Mouse (Mus musculus) cortical plate, adult 2 months (tissue): ENCODE results near the gene Nes. TPM values are rescaled to one million over a fixed set of nuclear protein-coding genes. Genes with fewer than 3 reads are reported as not detected.
A peak's percentile ranks its signal among the peaks of the same experiment; 100 is the strongest.

ENCODE experiments used
- H3K27ac ChIP-seq: fragments of 200-500 bp; 2 replicates; pipeline ENCODE4 v1.5.1; 2012; ENCODE audit warnings: low read length, control low read depth, inconsistent platforms; ENCODE audit not compliant: insufficient read depth
- H3K4me1 ChIP-seq: fragments of 200-500 bp; 2 replicates; pipeline ENCODE4 v1.6.1; 2011; ENCODE audit warnings: low read length; ENCODE audit not compliant: control insufficient read depth, insufficient read depth
- H3K4me3 ChIP-seq: fragments of 200-500 bp; 2 replicates; pipeline ENCODE4 v1.5.1; 2011; ENCODE audit warnings: mild to moderate bottlenecking, low read length, control low read depth; ENCODE audit not compliant: insufficient read depth
- CTCF ChIP-seq: fragments of 200-500 bp; IDR thresholded peaks from 2 replicates; pipeline ENCODE4 v1.5.1; 2011; ENCODE audit warnings: mild to moderate bottlenecking, control low read depth, low read length; ENCODE audit not compliant: insufficient read depth; ENCODE audit errors: extremely low read depth
- POLR2A ChIP-seq: fragments of 200-500 bp; IDR thresholded peaks from 2 replicates; pipeline ENCODE4 v1.6.1; 2011; ENCODE audit warnings: mild to moderate bottlenecking, low read length, control low read depth; ENCODE audit not compliant: insufficient read depth; ENCODE audit errors: extremely low read depth
- polyA plus RNA-seq: library from polyadenylated mRNA; depleted of rRNA; stranded (reverse); fragments of >200 nt; gene quantifications from 2 replicates; pipeline ENCODE4 v1.2.3, GENCODE M21; 2012

Gene Nes
- polyA plus RNA-seq, 1 experiment, result 3.6 TPM

GRCm38 (mm10) chr3:87988068-87988467 lies 17.2 kb downstream of the Nes start:
- no peak overlapping the region for H3K4me3 ChIP-seq
- no peak overlapping the region for H3K27ac ChIP-seq
- no peak for TF ChIP-seq CTCF
- no peak for TF ChIP-seq POLR2A
- H3K4me1 ChIP-seq, result no peaks in the 10 kb centered on the region

- H3K4me1 ChIP-seq, result peaks cover 2% of the 10 kb centered on the region; the same call in 1 of the 2 replicates
- no peak for TF ChIP-seq POLR2A
- no peak overlapping the region for H3K4me3 ChIP-seq
- no peak overlapping the region for H3K27ac ChIP-seq
These were observed 19.1 kb downstream of the Nes start for GRCm38 (mm10) chr3:87989935-87990334.

GRCm38 (mm10) chr3:87993436-87993835 lies 22.6 kb downstream of the Nes start:
- Histone ChIP-seq H3K4me1 (peaks cover 2% of the 10 kb centered on the region; the same call in 1 of the 2 replicates), H3K27ac (no peak overlapping the region), H3K4me3 (no peak overlapping the region)
- no peak for TF ChIP-seq CTCF
- no peak for TF ChIP-seq POLR2A

GRCm38 (mm10) chr3:87995331-87995730 lies 24.5 kb downstream of the Nes start:
- Histone ChIP-seq H3K27ac (no peak overlapping the region), H3K4me1 (peaks cover 2% of the 10 kb centered on the region; the same call in 1 of the 2 replicates), H3K4me3 (no peak overlapping the region)
- TF ChIP-seq POLR2A (no peak), CTCF (no peak)

- TF ChIP-seq CTCF, result no peak
- TF ChIP-seq POLR2A, result no peak
- H3K27ac ChIP-seq, result no peak overlapping the region
- H3K4me1 ChIP-seq, result peaks cover 2% of the 10 kb centered on the region; the same call in 1 of the 2 replicates
- peak overlapping the region; percentile 41; the same call in 1 of the 2 replicates for H3K4me3 ChIP-seq
These were observed 25.5 kb downstream of the Nes start for GRCm38 (mm10) chr3:87996401-87996800.

GRCm38 (mm10) chr3:87996971-87997614 lies 26.2 kb downstream of the Nes start:
- Histone ChIP-seq H3K4me1 (peaks cover 2% of the 10 kb centered on the region; the same call in 1 of the 2 replicates), H3K27ac (no peak overlapping the region), H3K4me3 (peak overlapping the region; percentile 41)
- TF ChIP-seq POLR2A (no peak), CTCF (no peak)

- Histone ChIP-seq H3K4me1 (peaks cover 2% of the 10 kb centered on the region; the same call in 1 of the 2 replicates), H3K4me3 (peak overlapping the region; percentile 41), H3K27ac (0 out of 2 replicates have a peak overlapping the region, but pooled peaks have one; percentile 76)
- TF ChIP-seq POLR2A, result no peak
- no peak for TF ChIP-seq CTCF
These were observed 27.9 kb downstream of the Nes start for GRCm38 (mm10) chr3:87998747-87999146.

- H3K4me3 ChIP-seq, result peak overlapping the region; percentile 41
- peaks cover 2% of the 10 kb centered on the region; the same call in 1 of the 2 replicates for H3K4me1 ChIP-seq
- TF ChIP-seq POLR2A (no peak), CTCF (no peak)
- H3K27ac ChIP-seq, result peak overlapping the region; percentile 76
These were observed 28.5 kb downstream of the Nes start for GRCm38 (mm10) chr3:87999243-87999895.

GRCm38 (mm10) chr3:88000181-88000580 lies 29.3 kb downstream of the Nes start, which contains the start of gene Bcan:
Bcan (minus strand) TSS chr3:88000230.
- Histone ChIP-seq H3K4me1 (no peaks in the 10 kb centered on the region), H3K4me3 (peak within 1 kb of the TSS; percentile 41), H3K27ac (peak within 1 kb of the TSS; percentile 90)
- TF ChIP-seq POLR2A (0 out of 2 replicates have a peak, but pooled peaks have one; percentile 33), CTCF (no peak)

GRCm38 (mm10) chr3:88000816-88001595 lies 30.1 kb downstream of the Nes start:
- H3K27ac ChIP-seq, result peak overlapping the region; percentile 90

More at GRCm38 (mm10) chr3:88000816-88001595, 30.1 kb downstream of the Nes start:
- H3K4me1 ChIP-seq, result no peaks in the 10 kb centered on the region
- peak overlapping the region; percentile 41 for H3K4me3 ChIP-seq
- TF ChIP-seq POLR2A (no peak), CTCF (no peak)
